Mouse (Mus musculus) heart, postnatal 0 days (tissue): ENCODE data around the gene Ccdc134. TPM values are rescaled to one million over a fixed set of nuclear protein-coding genes. Genes with fewer than 3 reads are reported as not detected.
A peak's percentile ranks its signal among the peaks of the same experiment; 100 is the strongest.

ENCODE experiments used
- ATAC-seq: fragments of 200-750 bp; cut with Nextera tagmentation; 2 replicates; pipeline ENCODE4 v1.8.0; 2017; ENCODE audit warnings: low read depth, moderate number of reproducible peaks, moderate library complexity; ENCODE audit not compliant: insufficient read depth
- DNase-seq: peaks from one replicate; pipeline ENCODE4 v3.0.0-alpha.2; 2016; ENCODE audit warnings: low spot score
- H3K27ac ChIP-seq: fragments of 300-500 bp; sonication (generic); 2 replicates; pipeline ENCODE4 v1.5.1; 2014; ENCODE audit warnings: low read depth, mild to moderate bottlenecking
- H3K27me3 ChIP-seq: fragments of 300-500 bp; sonication (generic); 2 replicates; pipeline ENCODE4 v1.6.1; 2014; ENCODE audit warnings: low read length, mixed read lengths; ENCODE audit not compliant: control insufficient read depth, insufficient read depth
- H3K36me3 ChIP-seq: fragments of 300-500 bp; sonication (generic); replicated peaks from 2 replicates; pipeline ENCODE4 v1.6.1; 2014; ENCODE audit warnings: low read length, mixed read lengths; ENCODE audit not compliant: control insufficient read depth, insufficient read depth
- H3K4me1 ChIP-seq: fragments of 300-500 bp; sonication (generic); 2 replicates; pipeline ENCODE4 v1.6.1; 2014; ENCODE audit warnings: antibody characterized with exemption; ENCODE audit not compliant: control insufficient read depth, insufficient read depth
- H3K4me2 ChIP-seq: fragments of 300-500 bp; sonication (generic); 2 replicates; pipeline ENCODE4 v1.6.1; 2014; ENCODE audit warnings: low read depth, mild to moderate bottlenecking, low read length, moderate library complexity
- H3K4me3 ChIP-seq: fragments of 300-500 bp; sonication (generic); 2 replicates; pipeline ENCODE4 v1.5.1; 2014; ENCODE audit warnings: low read depth, low read length
- H3K9ac ChIP-seq: fragments of 300-500 bp; sonication (generic); replicated peaks from 2 replicates; pipeline ENCODE4 v1.6.1; 2014; ENCODE audit warnings: low read depth, low read length, mixed read lengths
- H3K9me3 ChIP-seq: fragments of 300-500 bp; sonication (generic); replicated peaks from 2 replicates; pipeline ENCODE4 v1.6.1; 2016; ENCODE audit warnings: low read length; ENCODE audit not compliant: control insufficient read depth
- CTCF ChIP-seq: IDR thresholded peaks from 2 replicates; pipeline ENCODE4 v1.5.1; 2016; ENCODE audit warnings: antibody characterized with exemption, control low read depth, low read depth
- EP300 ChIP-seq: IDR thresholded peaks from 2 replicates; pipeline ENCODE4 v1.6.1; 2016; ENCODE audit warnings: antibody characterized with exemption, low read depth
- WGBS: fragments of 180-500 bp; shearing (Covaris S2); extraction: QIAGEN DNeasy Blood & Tissue Kit; methylation state at CpG from one replicate; pipeline ENCODE4 v1.1.7; 2014; 5-methylcytosine and 5-hydroxymethylcytosine counted together
- polyA plus RNA-seq: library from polyadenylated mRNA; unstranded; fragments of >200 nt; fragmentation: Nextera tagmentation; extraction: Ambion mirVana; gene quantifications from 2 replicates; pipeline ENCODE4 v1.2.1, GENCODE M21; 2015
- total RNA-seq: library from RNA; depleted of rRNA; stranded (reverse); fragments of >200 nt; gene quantifications from 2 replicates; pipeline ENCODE4 v1.2.3, GENCODE M21; 2014; ENCODE audit warnings: low replicate concordance

The Ccdc134 gene
- total and polyA plus RNA-seq, 2 experiments from 2014 or later: 6.5 to 6.9 TPM

GRCm38 (mm10) chr15:82150042-82150441 lies 22.3 kb downstream of the Ccdc134 start:
- TF ChIP-seq CTCF: no peak
- TF ChIP-seq EP300: no peak
- no peak overlapping the region for H3K4me2 ChIP-seq
- peaks cover 22% of the 10 kb centered on the region for H3K4me1 ChIP-seq
- H3K4me3 ChIP-seq: no peak overlapping the region
- no peak for DNase-seq
- no peak overlapping the region for H3K9ac ChIP-seq
- no peaks in the 10 kb centered on the region for H3K27me3 ChIP-seq
- H3K9me3 ChIP-seq: no peaks in the 10 kb centered on the region
- no peak for ATAC-seq
- no peaks in the 10 kb centered on the region for H3K36me3 ChIP-seq
- no peak overlapping the region for H3K27ac ChIP-seq

DNA sequence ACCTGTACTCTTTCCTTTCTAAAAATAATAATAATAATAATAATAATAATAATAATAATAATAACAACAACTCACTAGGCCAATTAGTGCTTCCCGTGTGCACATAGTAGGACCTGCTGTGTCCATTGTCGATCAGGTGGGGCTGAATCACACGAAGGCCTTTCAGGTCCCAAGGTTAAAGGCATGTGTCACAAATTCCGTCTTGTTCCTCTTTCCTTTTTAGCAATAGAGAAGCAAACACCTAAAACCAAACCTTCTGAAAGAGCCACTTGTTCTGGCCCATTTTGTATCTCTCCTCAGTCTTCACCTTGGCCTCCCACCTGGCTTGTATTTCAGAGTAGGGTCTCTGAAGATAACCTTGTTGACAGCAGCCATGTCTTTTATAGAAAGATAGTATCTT lies 23.5 kb downstream of the Ccdc134 start:
- TF ChIP-seq EP300: no peak
- no peak for TF ChIP-seq CTCF
- Histone ChIP-seq H3K27me3 (no peaks in the 10 kb centered on the region), H3K36me3 (no peaks in the 10 kb centered on the region), H3K4me1 (peaks cover 13% of the 10 kb centered on the region), H3K4me2 (no peak overlapping the region), H3K9me3 (no peaks in the 10 kb centered on the region), H3K4me3 (no peak overlapping the region), H3K27ac (no peak overlapping the region), H3K9ac (no peak overlapping the region)
- DNase-seq: no peak
- 86% methylated on average over 4 of the region's 4 CpGs for WGBS
- no peak for ATAC-seq

- no peaks in the 10 kb centered on the region for H3K9me3 ChIP-seq
- no peak overlapping the region for H3K4me2 ChIP-seq
- TF ChIP-seq EP300 (no peak), CTCF (no peak)
- H3K27me3 ChIP-seq: no peaks in the 10 kb centered on the region
- ATAC-seq (no peak), DNase-seq (no peak)
- no peak overlapping the region for H3K4me3 ChIP-seq
- H3K9ac ChIP-seq: no peak overlapping the region
- H3K36me3 ChIP-seq: no peaks in the 10 kb centered on the region
- H3K4me1 ChIP-seq: peaks cover 8% of the 10 kb centered on the region
- whole genome bisulfite sequencing: 79% methylated on average over 12 of the region's 12 CpGs
- peak overlapping the region; percentile 11; the same call in 1 of the 2 replicates for H3K27ac ChIP-seq
Observed at GRCm38 (mm10) chr15:82152022-82152421, 24.3 kb downstream of the Ccdc134 start.

- no peaks in the 10 kb centered on the region for H3K9me3 ChIP-seq
- no peak overlapping the region for H3K4me3 ChIP-seq
- 85% methylated on average over 7 of the region's 7 CpGs for WGBS
- H3K4me1 ChIP-seq: peaks cover 8% of the 10 kb centered on the region
- no peaks in the 10 kb centered on the region for H3K27me3 ChIP-seq
- H3K4me2 ChIP-seq: no peak overlapping the region
- no peak overlapping the region for H3K9ac ChIP-seq
- H3K27ac ChIP-seq: peak overlapping the region; percentile 11; the same call in 1 of the 2 replicates
- ATAC-seq: no peak
- TF ChIP-seq EP300: no peak
- no peaks in the 10 kb centered on the region for H3K36me3 ChIP-seq
- DNase-seq: no peak
Observed at GRCm38 (mm10) chr15:82152435-82152834, 24.7 kb downstream of the Ccdc134 start.

DNA sequence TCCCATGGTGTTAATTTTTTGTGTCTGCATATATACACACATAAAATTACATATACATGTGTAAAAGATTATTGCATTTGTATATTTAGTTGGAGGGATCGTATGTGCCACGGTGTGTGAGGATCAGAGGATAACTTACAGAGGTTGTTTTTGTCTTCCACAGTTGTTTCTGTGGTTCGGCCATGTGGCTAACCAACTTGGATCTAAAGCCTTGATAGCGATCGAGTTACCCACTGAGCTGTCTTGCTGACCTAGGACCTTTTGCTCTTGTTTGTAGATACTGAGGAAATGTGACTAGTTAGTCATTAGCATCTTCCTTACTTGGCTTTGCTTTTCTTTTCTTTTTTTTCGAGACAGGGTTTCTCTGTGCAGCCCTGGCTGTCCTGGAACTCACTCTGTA lies 28.6 kb downstream of the Ccdc134 start:
- Histone ChIP-seq H3K27me3 (no peaks in the 10 kb centered on the region), H3K27ac (no peak overlapping the region), H3K36me3 (no peaks in the 10 kb centered on the region), H3K9ac (no peak overlapping the region), H3K4me2 (no peak overlapping the region), H3K9me3 (no peaks in the 10 kb centered on the region), H3K4me1 (peaks cover 23% of the 10 kb centered on the region), H3K4me3 (no peak overlapping the region)
- TF ChIP-seq CTCF (no peak), EP300 (no peak)
- DNase-seq (no peak), ATAC-seq (no peak)
- WGBS: 88% methylated on average over 6 of the region's 6 CpGs

GRCm38 (mm10) chr15:82156902-82157301 lies 29.2 kb downstream of the Ccdc134 start:
- ATAC-seq (no peak), DNase-seq (no peak)
- Histone ChIP-seq H3K36me3 (no peaks in the 10 kb centered on the region), H3K27ac (no peak overlapping the region), H3K27me3 (no peaks in the 10 kb centered on the region), H3K9ac (no peak overlapping the region), H3K4me1 (peaks cover 27% of the 10 kb centered on the region), H3K4me2 (no peak overlapping the region), H3K9me3 (no peaks in the 10 kb centered on the region), H3K4me3 (no peak overlapping the region)
- 72% methylated on average over 10 of the region's 10 CpGs for WGBS
- TF ChIP-seq EP300 (no peak), CTCF (no peak)
